Mouse (Mus musculus) kidney, adult 18-20 months (tissue): ENCODE data around the gene Agap1.

Experiments
- DNase-seq: peaks from one replicate; pipeline ENCODE4 v3.0.0; 2021

The Agap1 gene

GRCm38 (mm10) chr1:89622801-89623200 lies 168.2 kb downstream of the Agap1 start:
- no peak for DNase-seq

- DNase-seq: no peak
Measured at GRCm38 (mm10) chr1:89625312-89625711, 170.7 kb downstream of the Agap1 start.

- no peak for DNase-seq
Measured at GRCm38 (mm10) chr1:89625967-89626366, 171.4 kb downstream of the Agap1 start.

- DNase-seq: no peak
Measured at GRCm38 (mm10) chr1:89626940-89627339, 172.3 kb downstream of the Agap1 start.

- DNase-seq: no peak
Measured at GRCm38 (mm10) chr1:89627650-89628049, 173.0 kb downstream of the Agap1 start.

GRCm38 (mm10) chr1:89630836-89631235 lies 176.2 kb downstream of the Agap1 start:
- DNase-seq: no peak

- no peak for DNase-seq
Measured at GRCm38 (mm10) chr1:89631747-89632146, 177.1 kb downstream of the Agap1 start.

GRCm38 (mm10) chr1:89634055-89634454 lies 179.4 kb downstream of the Agap1 start:
- no peak for DNase-seq

GRCm38 (mm10) chr1:89635131-89635530 lies 180.5 kb downstream of the Agap1 start:
- DNase-seq: no peak

- DNase-seq: no peak
Measured at GRCm38 (mm10) chr1:89637670-89638069, 183.1 kb downstream of the Agap1 start.

- DNase-seq: peak; percentile 52
Measured at GRCm38 (mm10) chr1:89643445-89644100, 189.0 kb downstream of the Agap1 start.

- DNase-seq: peak; percentile 56
Measured at GRCm38 (mm10) chr1:89644120-89644519, 189.5 kb downstream of the Agap1 start.

- peak; percentile 90 for DNase-seq
Measured at GRCm38 (mm10) chr1:89646326-89647018, 191.9 kb downstream of the Agap1 start.

GRCm38 (mm10) chr1:89647505-89647904 lies 192.9 kb downstream of the Agap1 start:
- DNase-seq: no peak

- DNase-seq: no peak
Measured at GRCm38 (mm10) chr1:89650557-89650956, 196.0 kb downstream of the Agap1 start.

GRCm38 (mm10) chr1:89656167-89656566 lies 201.6 kb downstream of the Agap1 start:
- no peak for DNase-seq

GRCm38 (mm10) chr1:89656643-89657321 lies 202.2 kb downstream of the Agap1 start:
- DNase-seq: no peak

GRCm38 (mm10) chr1:89660804-89661203 lies 206.2 kb downstream of the Agap1 start:
- no peak for DNase-seq

GRCm38 (mm10) chr1:89666154-89666553 lies 211.5 kb downstream of the Agap1 start:
- DNase-seq: no peak

- no peak for DNase-seq
Measured at GRCm38 (mm10) chr1:89667387-89667786, 212.8 kb downstream of the Agap1 start.

GRCm38 (mm10) chr1:89668635-89669034 lies 214.0 kb downstream of the Agap1 start:
- DNase-seq: no peak

- no peak for DNase-seq
Measured at GRCm38 (mm10) chr1:89671110-89671787, 216.6 kb downstream of the Agap1 start.

- DNase-seq: no peak
Measured at GRCm38 (mm10) chr1:89673071-89673470, 218.5 kb downstream of the Agap1 start.
